Comparison of ENCODE assay signal across 9 mouse cellular contexts in genomic region chr5:111810079-111810808, GRCm38 (mm10).
DNase-seq lines count a peak whose midpoint lies in the region; ATAC-seq and TF ChIP-seq lines count a peak whose summit lies in the region.
"Had no signal": no experiment of that assay in that cellular context is flagged by ENCODE, and none has a peak within 500 bp of the region (broad histone marks: within the 10 kb centered on the region; RNA-seq: fewer than 3 reads in every experiment).

No protein-coding gene starts in this region.

- 26% methylated on average over 7 of the region's 7 CpGs for WGBS in lung, postnatal 0 days
- 28% methylated on average over 7 of the region's 7 CpGs for WGBS in liver, embryonic 12.5 days (ENCODE audit: insufficient replicate concordance)

- H3K9ac ChIP-seq in lung, postnatal 0 days (replicated peaks; ENCODE audit: low read depth): no peak overlapping the region
- H3K9ac ChIP-seq in liver, embryonic 12.5 days: no peak overlapping the region

- intact Hi-C loops in heart, postnatal 14 days (cut with DNase I): no loop called here

- peak; percentile 45 for DNase-seq in embryo, embryonic 11 days
- DNase-seq in embryo, embryonic 10 days (ENCODE audit: low spot score): no peak
- DNase-seq in lung, postnatal 0 days (ENCODE audit: low spot score): peak; percentile 77
- no peak for DNase-seq in lung, postnatal 14 days
- DNase-seq in heart, postnatal 14 days: peak; percentile 54 to 58
- DNase-seq in layer of hippocampus, adult 8-10 months (ENCODE audit: low spot score in 2 of 2): no peak
- DNase-seq: cerebellum, adult 18-20 months had no signal

- no peak overlapping the region for H3K4me3 ChIP-seq in lung, postnatal 0 days (ENCODE audit: low read depth, low read length)
- no peak overlapping the region for H3K4me3 ChIP-seq in embryonic fibroblast, embryonic 13.5 days (ENCODE audit: insufficient read depth, low read length)
- H3K4me3 ChIP-seq in liver, embryonic 12.5 days: no peak overlapping the region

- TF ChIP-seq CTCF in lung, postnatal 0 days (IDR thresholded peaks at IDR 0.05): peak; percentile 31; the same call in 1 of the 2 replicates
- no peak for TF ChIP-seq CTCF in embryonic fibroblast, embryonic 13.5 days (IDR thresholded peaks at IDR 0.05; ENCODE audit: borderline replicate concordance, insufficient read depth, low read length)

- H3K27ac ChIP-seq in lung, postnatal 0 days (ENCODE audit: low read length): no peak overlapping the region
- peak overlapping the region; percentile 43 for H3K27ac ChIP-seq in embryonic fibroblast, embryonic 13.5 days (ENCODE audit: insufficient read depth, low read length)
- H3K27ac ChIP-seq in liver, embryonic 12.5 days: no peak overlapping the region

- no peaks in the 10 kb centered on the region for H3K4me1 ChIP-seq in lung, postnatal 0 days (ENCODE audit: insufficient read depth, low read depth, low read length)
- H3K4me1 ChIP-seq in embryonic fibroblast, embryonic 13.5 days (ENCODE audit: control insufficient read depth, insufficient read depth, low read length): peaks cover 10% of the 10 kb centered on the region
- H3K4me1 ChIP-seq in liver, embryonic 12.5 days: no peaks in the 10 kb centered on the region

- TF ChIP-seq EP300 in lung, postnatal 0 days (IDR thresholded peaks at IDR 0.05): no peak

- H3K9me3 ChIP-seq in lung, postnatal 0 days (ENCODE audit: low read length): no peaks in the 10 kb centered on the region
- no peaks in the 10 kb centered on the region for H3K9me3 ChIP-seq in liver, embryonic 12.5 days (replicated peaks)

- no peaks in the 10 kb centered on the region for H3K27me3 ChIP-seq in lung, postnatal 0 days (replicated peaks; ENCODE audit: insufficient read depth, low read length)
- H3K27me3 ChIP-seq in liver, embryonic 12.5 days (replicated peaks): no peaks in the 10 kb centered on the region

- no peaks in the 10 kb centered on the region for H3K36me3 ChIP-seq in lung, postnatal 0 days (ENCODE audit: insufficient read depth, low read length)
- no peaks in the 10 kb centered on the region for H3K36me3 ChIP-seq in liver, embryonic 12.5 days

- H3K4me2 ChIP-seq in lung, postnatal 0 days (replicated peaks; ENCODE audit: low read depth, low read length): no peak overlapping the region
- H3K4me2 ChIP-seq in liver, embryonic 12.5 days: no peak overlapping the region

- ATAC-seq in lung, postnatal 0 days: peak; percentile 72
- no peak for ATAC-seq in liver, embryonic 12.5 days

- TF ChIP-seq POLR2A in embryonic fibroblast, embryonic 13.5 days (IDR thresholded peaks at IDR 0.05; ENCODE audit: low read depth, low read length): no peak

Comparison
In these comparisons a context has a peak if more than half of its experiments do, and no peak if none do; other contexts are left out.
1. DNase-seq: peak in embryo, embryonic 11 days (single experiment), lung, postnatal 0 days (single experiment) and heart, postnatal 14 days (2 of 2); none in embryo, embryonic 10 days (single experiment), lung, postnatal 14 days (single experiment) and layer of hippocampus, adult 8-10 months (0 of 2).